In the genomic region with DNA sequence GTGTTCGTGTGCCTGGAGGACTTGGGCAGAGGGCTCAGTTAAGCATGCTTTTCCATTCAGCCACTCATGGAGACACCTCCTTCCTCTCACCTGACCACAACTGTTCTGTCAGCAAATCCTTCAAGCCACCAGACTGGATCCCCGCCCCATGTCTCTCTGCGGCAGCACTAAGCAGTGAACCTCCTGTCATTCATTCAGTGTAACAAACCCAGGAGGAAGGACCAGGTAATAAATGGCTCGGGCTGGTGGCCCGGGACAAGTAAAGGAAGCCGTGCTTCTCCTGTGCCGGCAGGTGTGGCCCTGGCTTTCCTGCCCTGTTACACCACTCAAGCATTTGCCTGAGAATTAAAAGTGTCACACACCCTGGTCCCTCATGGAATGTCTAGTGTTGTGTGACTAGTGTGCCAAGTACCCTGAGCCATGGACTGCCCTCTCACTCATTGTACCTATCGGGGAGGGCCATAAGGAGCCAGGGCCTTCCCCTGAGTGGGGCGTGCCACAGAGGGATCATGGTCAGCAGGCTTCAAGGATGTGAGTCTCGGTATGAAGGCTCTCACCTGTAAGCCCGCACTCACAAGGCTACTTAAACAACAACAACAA, we compare ENCODE assay signal across 28 mouse cellular contexts.
DNase-seq lines count a peak whose midpoint lies in the region; ATAC-seq and TF ChIP-seq lines count a peak whose summit lies in the region.
"Had no signal": no experiment of that assay in that cellular context is flagged by ENCODE, and none has a peak within 500 bp of the region (broad histone marks: within the 10 kb centered on the region; RNA-seq: fewer than 3 reads in every experiment).

No protein-coding gene starts in this region.

- TF ChIP-seq EP300 in stomach, postnatal 0 days (optimal IDR thresholded peaks at IDR 0.05) = no peak

- H3K36me3 ChIP-seq in embryonic facial prominence, embryonic 12.5 days = no peaks in the 10 kb centered on the region
- H3K36me3 ChIP-seq in embryonic facial prominence, embryonic 10.5 days (replicated peaks) = no peaks in the 10 kb centered on the region
- H3K36me3 ChIP-seq in lung, embryonic 14.5 days (ENCODE audit: insufficient read depth) = no peaks in the 10 kb centered on the region
- no peaks in the 10 kb centered on the region for H3K36me3 ChIP-seq in stomach, postnatal 0 days (ENCODE audit: control insufficient read depth, insufficient read depth, low read length)
- H3K36me3 ChIP-seq in forebrain, embryonic 11.5 days (ENCODE audit: control insufficient read depth, insufficient read depth, low read length) = no peaks in the 10 kb centered on the region
- H3K36me3 ChIP-seq: embryonic facial prominence, embryonic 15.5 days; heart, embryonic 10.5 days; heart, embryonic 15.5 days; kidney, embryonic 15.5 days; limb, embryonic 12.5 days had no signal

- no peak overlapping the region for H3K9ac ChIP-seq in embryonic facial prominence, embryonic 12.5 days
- H3K9ac ChIP-seq in lung, embryonic 14.5 days = no peak overlapping the region
- no peak overlapping the region for H3K9ac ChIP-seq in stomach, postnatal 0 days (ENCODE audit: low read length)
- no peak overlapping the region for H3K9ac ChIP-seq in forebrain, embryonic 11.5 days (ENCODE audit: low read length)
- H3K9ac ChIP-seq: embryonic facial prominence, embryonic 15.5 days; forebrain, embryonic 13.5 days; heart, embryonic 15.5 days; kidney, embryonic 15.5 days; limb, embryonic 12.5 days had no signal

- DNase-seq in embryonic facial prominence, embryonic 10.5 days (ENCODE audit: low spot score) = no peak
- DNase-seq in lung, embryonic 14.5 days = peak; percentile 14
- DNase-seq in lung, postnatal 14 days = peak; percentile 12
- no peak for DNase-seq in stomach, postnatal 0 days (ENCODE audit: low spot score)
- no peak for DNase-seq in forebrain, embryonic 11.5 days (ENCODE audit: low spot score)
- DNase-seq in left cerebral cortex, adult 11 months (ENCODE audit: low spot score) = no peak
- DNase-seq in right cerebral cortex, adult 18-20 months = no peak
- DNase-seq: adrenal gland, adult 2 months; adrenal gland, postnatal 36 days; cerebellum, adult 18-20 months; cerebellum, postnatal 10 days; gastrocnemius, postnatal 14 days; kidney, postnatal 36 days; midbrain, embryonic 14.5 days; right cerebral cortex, postnatal 25 days; spleen, adult 18-20 months; thymus, adult 2 months; thymus, postnatal 36 days had no signal

- 82% methylated on average over 11 of the region's 11 CpGs for WGBS in embryonic facial prominence, embryonic 12.5 days
- 89% methylated on average over 11 of the region's 11 CpGs for WGBS in embryonic facial prominence, embryonic 10.5 days
- 57% methylated on average over 11 of the region's 11 CpGs for WGBS in lung, embryonic 14.5 days
- WGBS in stomach, postnatal 0 days = 62% methylated on average over 11 of the region's 11 CpGs
- WGBS in forebrain, embryonic 11.5 days = 89% methylated on average over 11 of the region's 11 CpGs

- no peak overlapping the region for H3K27ac ChIP-seq in embryonic facial prominence, embryonic 12.5 days
- no peak overlapping the region for H3K27ac ChIP-seq in embryonic facial prominence, embryonic 10.5 days (replicated peaks)
- H3K27ac ChIP-seq in lung, embryonic 14.5 days (ENCODE audit: low read depth) = no peak overlapping the region
- no peak overlapping the region for H3K27ac ChIP-seq in stomach, postnatal 0 days (replicated peaks)
- H3K27ac ChIP-seq in forebrain, embryonic 11.5 days (ENCODE audit: low read depth, low read length) = no peak overlapping the region
- H3K27ac ChIP-seq: embryonic facial prominence, embryonic 15.5 days; forebrain, embryonic 13.5 days; heart, embryonic 10.5 days; heart, embryonic 15.5 days; kidney, embryonic 15.5 days; limb, embryonic 12.5 days had no signal

- H3K27me3 ChIP-seq in embryonic facial prominence, embryonic 12.5 days = no peaks in the 10 kb centered on the region
- no peaks in the 10 kb centered on the region for H3K27me3 ChIP-seq in embryonic facial prominence, embryonic 10.5 days (replicated peaks; ENCODE audit: low read depth, poor library complexity, severe bottlenecking)
- no peaks in the 10 kb centered on the region for H3K27me3 ChIP-seq in lung, embryonic 14.5 days (ENCODE audit: insufficient read depth, low read length)
- no peaks in the 10 kb centered on the region for H3K27me3 ChIP-seq in stomach, postnatal 0 days (ENCODE audit: control insufficient read depth, insufficient read depth, low read length)
- no peaks in the 10 kb centered on the region for H3K27me3 ChIP-seq in forebrain, embryonic 11.5 days (ENCODE audit: control insufficient read depth, insufficient read depth, low read length)
- H3K27me3 ChIP-seq: CH12.LX; embryonic facial prominence, embryonic 15.5 days; forebrain, embryonic 13.5 days; heart, embryonic 15.5 days; kidney, embryonic 15.5 days; limb, embryonic 12.5 days had no signal

- TF ChIP-seq CTCF in lung, embryonic 14.5 days (IDR thresholded peaks at IDR 0.05; ENCODE audit: low read depth) = no peak
- TF ChIP-seq CTCF in stomach, postnatal 0 days (IDR thresholded peaks at IDR 0.05; ENCODE audit: low read depth) = no peak

- H3K4me1 ChIP-seq in embryonic facial prominence, embryonic 12.5 days = no peaks in the 10 kb centered on the region
- H3K4me1 ChIP-seq in embryonic facial prominence, embryonic 10.5 days = no peaks in the 10 kb centered on the region
- H3K4me1 ChIP-seq in lung, embryonic 14.5 days (ENCODE audit: insufficient read depth) = no peaks in the 10 kb centered on the region
- no peaks in the 10 kb centered on the region for H3K4me1 ChIP-seq in stomach, postnatal 0 days (replicated peaks; ENCODE audit: control insufficient read depth, insufficient read depth)
- no peaks in the 10 kb centered on the region; the same call in 1 of the 2 replicates for H3K4me1 ChIP-seq in forebrain, embryonic 11.5 days (replicated peaks; ENCODE audit: control insufficient read depth, insufficient read depth, low read length)
- H3K4me1 ChIP-seq: embryonic facial prominence, embryonic 15.5 days; forebrain, embryonic 13.5 days; kidney, embryonic 15.5 days; limb, embryonic 12.5 days had no signal

- no peak overlapping the region for H3K4me2 ChIP-seq in embryonic facial prominence, embryonic 12.5 days (replicated peaks)
- H3K4me2 ChIP-seq in lung, embryonic 14.5 days = no peak overlapping the region
- H3K4me2 ChIP-seq in stomach, postnatal 0 days (replicated peaks; ENCODE audit: low read depth) = no peak overlapping the region
- no peak overlapping the region for H3K4me2 ChIP-seq in forebrain, embryonic 11.5 days (ENCODE audit: low read depth, low read length, severe bottlenecking)
- H3K4me2 ChIP-seq: embryonic facial prominence, embryonic 15.5 days; forebrain, embryonic 13.5 days; heart, embryonic 15.5 days; kidney, embryonic 15.5 days; limb, embryonic 12.5 days had no signal

- no peak overlapping the region for H3K4me3 ChIP-seq in embryonic facial prominence, embryonic 12.5 days
- H3K4me3 ChIP-seq in embryonic facial prominence, embryonic 10.5 days = no peak overlapping the region
- no peak overlapping the region for H3K4me3 ChIP-seq in lung, embryonic 14.5 days (ENCODE audit: low read depth, low read length)
- no peak overlapping the region for H3K4me3 ChIP-seq in stomach, postnatal 0 days (ENCODE audit: low read depth, low read length)
- no peak overlapping the region for H3K4me3 ChIP-seq in forebrain, embryonic 11.5 days (ENCODE audit: low read depth, low read length)
- H3K4me3 ChIP-seq: embryonic facial prominence, embryonic 15.5 days; forebrain, embryonic 13.5 days; heart, embryonic 10.5 days; heart, embryonic 15.5 days; kidney, embryonic 15.5 days; limb, embryonic 12.5 days had no signal

- peak; percentile 64; the same call in 1 of the 2 replicates for ATAC-seq in embryonic facial prominence, embryonic 12.5 days (ENCODE audit: insufficient number of reproducible peaks, insufficient read depth, low FRiP score, low TSS enrichment)
- peak; percentile 73; the same call in 1 of the 2 replicates for ATAC-seq in lung, embryonic 14.5 days (ENCODE audit: insufficient read depth)
- peak; percentile 42; the same call in 1 of the 2 replicates for ATAC-seq in stomach, postnatal 0 days (ENCODE audit: low FRiP score, low TSS enrichment)
- ATAC-seq in forebrain, embryonic 11.5 days (replicated peaks; ENCODE audit: low FRiP score) = no peak
- ATAC-seq: activated CD4-positive, CD25-positive, alpha-beta regulatory T cell, adult 4 months; forebrain, embryonic 13.5 days; hindbrain, embryonic 16.5 days had no signal

- no peaks in the 10 kb centered on the region for H3K9me3 ChIP-seq in embryonic facial prominence, embryonic 12.5 days
- no peaks in the 10 kb centered on the region for H3K9me3 ChIP-seq in embryonic facial prominence, embryonic 10.5 days
- H3K9me3 ChIP-seq in lung, embryonic 14.5 days (ENCODE audit: low read depth, low read length) = no peaks in the 10 kb centered on the region
- H3K9me3 ChIP-seq in stomach, postnatal 0 days (ENCODE audit: control insufficient read depth, low read length) = no peaks in the 10 kb centered on the region
- no peaks in the 10 kb centered on the region for H3K9me3 ChIP-seq in forebrain, embryonic 11.5 days (ENCODE audit: control insufficient read depth, low read length)
- H3K9me3 ChIP-seq: embryonic facial prominence, embryonic 15.5 days; forebrain, embryonic 13.5 days; heart, embryonic 10.5 days; heart, embryonic 15.5 days; kidney, embryonic 15.5 days; limb, embryonic 12.5 days had no signal

Comparison
In these comparisons a context has a peak if more than half of its experiments do, and no peak if none do; other contexts are left out.
1. DNase-seq: peak in lung, embryonic 14.5 days (single experiment) and lung, postnatal 14 days (single experiment); none in embryonic facial prominence, embryonic 10.5 days (single experiment), stomach, postnatal 0 days (single experiment), forebrain, embryonic 11.5 days (single experiment), left cerebral cortex, adult 11 months (single experiment) and right cerebral cortex, adult 18-20 months (single experiment).